Mouse (Mus musculus) embryonic fibroblast, embryonic 13.5 days (primary cell): ENCODE data around the gene 1810010D01Rik.

Source experiments
- CTCF ChIP-seq: IDR thresholded peaks from 2 replicates; pipeline ENCODE4 v1.5.1; 2011; ENCODE audit warnings: mild to moderate bottlenecking, control low read depth, low read length, moderate library complexity, borderline replicate concordance; ENCODE audit not compliant: insufficient read depth
- POLR2A ChIP-seq: IDR thresholded peaks from 2 replicates; pipeline ENCODE4 v1.6.1; 2011; ENCODE audit warnings: low read depth, mild to moderate bottlenecking, control low read depth, low read length, moderate library complexity

DNA sequence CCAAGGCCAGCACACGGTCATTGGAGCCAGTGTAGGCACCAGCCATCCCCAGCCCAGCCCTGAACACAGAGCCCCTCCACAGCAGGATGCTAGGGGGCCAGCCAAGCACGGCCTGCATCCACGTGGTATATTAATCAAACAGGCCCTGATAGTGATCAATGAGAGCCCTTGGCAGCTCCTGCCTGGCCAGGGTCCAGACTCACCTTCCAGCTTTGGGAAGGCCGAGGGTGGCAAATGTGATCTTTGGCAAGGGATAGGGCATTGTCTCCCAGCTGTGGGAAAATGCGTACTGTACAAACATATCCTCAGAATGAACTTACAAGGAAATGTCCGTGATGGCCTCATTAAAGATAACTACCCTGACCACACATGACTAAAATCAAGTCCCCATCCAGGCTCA, 31.2 kb upstream of the 1810010D01Rik start:
- TF ChIP-seq POLR2A = no peak
- TF ChIP-seq CTCF = no peak
